Comparison of ENCODE assay signal across 29 mouse cellular contexts in genomic region chr13:95243026-95243425, GRCm38 (mm10).
"Had no signal": no experiment of that assay in that cellular context is flagged by ENCODE, and none has a peak within 500 bp of the region (broad histone marks: within the 10 kb centered on the region; RNA-seq: fewer than 3 reads in every experiment).

No protein-coding gene starts in this region.

- H3K9ac ChIP-seq: embryonic facial prominence, embryonic 12.5 days; embryonic facial prominence, embryonic 13.5 days; embryonic facial prominence, embryonic 15.5 days; forebrain, embryonic 12.5 days; forebrain, embryonic 13.5 days; forebrain, embryonic 15.5 days; forebrain, postnatal 0 days had no signal

- H3K27ac ChIP-seq: embryonic facial prominence, embryonic 10.5 days; embryonic facial prominence, embryonic 12.5 days; embryonic facial prominence, embryonic 13.5 days; embryonic facial prominence, embryonic 15.5 days; forebrain, embryonic 10.5 days; forebrain, embryonic 12.5 days; forebrain, embryonic 13.5 days; forebrain, embryonic 15.5 days; gastrocnemius, adult 2 months; heart, adult 2 months had no signal

- ATAC-seq: forebrain, embryonic 13.5 days; forebrain, embryonic 14.5 days; forebrain, embryonic 15.5 days; forebrain, embryonic 16.5 days; forebrain, postnatal 0 days had no signal

- H3K36me3 ChIP-seq: embryonic facial prominence, embryonic 10.5 days; embryonic facial prominence, embryonic 12.5 days; embryonic facial prominence, embryonic 13.5 days; embryonic facial prominence, embryonic 15.5 days; forebrain, embryonic 10.5 days; forebrain, embryonic 12.5 days; forebrain, embryonic 15.5 days had no signal

- H3K27me3 ChIP-seq: embryonic facial prominence, embryonic 15.5 days; forebrain, embryonic 12.5 days; forebrain, embryonic 13.5 days; forebrain, embryonic 15.5 days had no signal

- H3K4me1 ChIP-seq: embryonic facial prominence, embryonic 10.5 days; embryonic facial prominence, embryonic 12.5 days; embryonic facial prominence, embryonic 13.5 days; embryonic facial prominence, embryonic 15.5 days; forebrain, embryonic 10.5 days; forebrain, embryonic 12.5 days; forebrain, embryonic 13.5 days; forebrain, embryonic 15.5 days had no signal

- H3K4me2 ChIP-seq: embryonic facial prominence, embryonic 12.5 days; embryonic facial prominence, embryonic 13.5 days; embryonic facial prominence, embryonic 15.5 days; forebrain, embryonic 12.5 days; forebrain, embryonic 13.5 days; forebrain, embryonic 15.5 days had no signal

- H3K4me3 ChIP-seq: embryonic facial prominence, embryonic 10.5 days; embryonic facial prominence, embryonic 12.5 days; embryonic facial prominence, embryonic 13.5 days; embryonic facial prominence, embryonic 15.5 days; erythroblast, embryonic 14.5 days; forebrain, embryonic 10.5 days; forebrain, embryonic 12.5 days; forebrain, embryonic 13.5 days; forebrain, embryonic 15.5 days; gastrocnemius, adult 2 months; heart, adult 2 months had no signal

- DNase-seq: cerebellum, adult 2 months; cerebellum, adult 8-10 months; cerebellum, adult 9-10 months; cerebellum, adult 9-11 months; cerebellum, postnatal 10 days; cerebellum, postnatal 14 days; cerebellum, postnatal 25 days; cerebellum, postnatal 36 days; embryo, embryonic 11 days; forebrain, postnatal 0 days; gastrocnemius, adult 2 months; gastrocnemius, postnatal 10 days; gastrocnemius, postnatal 14 days; gastrocnemius, postnatal 25 days; gastrocnemius, postnatal 36 days; heart, adult 11 months; heart, adult 18-20 months; heart, adult 2 months had no signal

- H3K9me3 ChIP-seq: embryonic facial prominence, embryonic 10.5 days; embryonic facial prominence, embryonic 13.5 days; embryonic facial prominence, embryonic 15.5 days; forebrain, embryonic 10.5 days; forebrain, embryonic 12.5 days; forebrain, embryonic 13.5 days; forebrain, embryonic 15.5 days had no signal
